Mouse (Mus musculus): ENCODE data around the gene 4932438H23Rik. TPM values are rescaled to one million over a fixed set of nuclear protein-coding genes. Genes with fewer than 3 reads are reported as not detected.

Gene 4932438H23Rik
- polyA plus RNA-seq, 1 experiment from 2014 or later = not detected

GRCm38 (mm10) chr16:91042640-91043039 lies 52.3 kb downstream of the 4932438H23Rik start:
- H3K4me3 ChIP-seq = peak overlapping the region; percentile 82
- H3K27ac ChIP-seq = no peak overlapping the region
- WGBS = 74% methylated on average over 1 of the region's 1 CpGs
- no peaks in the 10 kb centered on the region for H3K27me3 ChIP-seq (ENCODE audit: low read depth, poor library complexity, severe bottlenecking)
- peaks cover 41% of the 10 kb centered on the region for H3K36me3 ChIP-seq
- no peaks in the 10 kb centered on the region for H3K9me3 ChIP-seq (replicated peaks)
- DNase-seq (ENCODE audit: low spot score) = no peak
- H3K4me1 ChIP-seq = peaks cover 15% of the 10 kb centered on the region

GRCm38 (mm10) chr16:91035866-91036265 lies 59.1 kb downstream of the 4932438H23Rik start:
- Histone ChIP-seq H3K36me3 (peaks cover 96% of the 10 kb centered on the region), H3K27me3 (ENCODE audit: low read depth, poor library complexity, severe bottlenecking) (no peaks in the 10 kb centered on the region), H3K27ac (no peak overlapping the region), H3K9me3 (replicated peaks) (no peaks in the 10 kb centered on the region), H3K4me1 (no peaks in the 10 kb centered on the region), H3K4me3 (no peak overlapping the region)
- no peak for DNase-seq (ENCODE audit: low spot score)
- WGBS = 91% methylated on average over 10 of the region's 10 CpGs

- 94% methylated on average over 4 of the region's 4 CpGs for WGBS
- no peaks in the 10 kb centered on the region for H3K27me3 ChIP-seq (ENCODE audit: low read depth, poor library complexity, severe bottlenecking)
- H3K9me3 ChIP-seq (replicated peaks) = no peaks in the 10 kb centered on the region
- peaks cover 97% of the 10 kb centered on the region for H3K36me3 ChIP-seq
- no peak overlapping the region for H3K4me3 ChIP-seq
- no peaks in the 10 kb centered on the region for H3K4me1 ChIP-seq
- no peak for DNase-seq (ENCODE audit: low spot score)
- no peak overlapping the region for H3K27ac ChIP-seq
Observed at GRCm38 (mm10) chr16:91030751-91031150, 64.2 kb downstream of the 4932438H23Rik start.

- Histone ChIP-seq H3K9me3 (replicated peaks) (no peaks in the 10 kb centered on the region), H3K4me1 (no peaks in the 10 kb centered on the region), H3K4me3 (no peak overlapping the region), H3K27me3 (ENCODE audit: low read depth, poor library complexity, severe bottlenecking) (no peaks in the 10 kb centered on the region), H3K36me3 (peaks cover 99% of the 10 kb centered on the region), H3K27ac (no peak overlapping the region)
- no peak for DNase-seq (ENCODE audit: low spot score)
- 95% methylated on average over 2 of the region's 2 CpGs for WGBS
Observed at GRCm38 (mm10) chr16:91029901-91030300, 65.0 kb downstream of the 4932438H23Rik start.

GRCm38 (mm10) chr16:91029161-91029743 lies 65.7 kb downstream of the 4932438H23Rik start:
- DNase-seq (ENCODE audit: low spot score) = no peak
- no peak overlapping the region for H3K27ac ChIP-seq
- H3K4me1 ChIP-seq = no peaks in the 10 kb centered on the region
- 92% methylated on average over 8 of the region's 8 CpGs for WGBS
- no peaks in the 10 kb centered on the region for H3K27me3 ChIP-seq (ENCODE audit: low read depth, poor library complexity, severe bottlenecking)
- H3K36me3 ChIP-seq = peaks cover 99% of the 10 kb centered on the region
- no peak overlapping the region for H3K4me3 ChIP-seq
- H3K9me3 ChIP-seq (replicated peaks) = no peaks in the 10 kb centered on the region

- no peak overlapping the region for H3K4me3 ChIP-seq
- no peaks in the 10 kb centered on the region for H3K27me3 ChIP-seq (ENCODE audit: low read depth, poor library complexity, severe bottlenecking)
- no peaks in the 10 kb centered on the region for H3K9me3 ChIP-seq (replicated peaks)
- H3K27ac ChIP-seq = no peak overlapping the region
- WGBS = 93% methylated on average over 4 of the region's 4 CpGs
- no peaks in the 10 kb centered on the region for H3K4me1 ChIP-seq
- H3K36me3 ChIP-seq = peaks cover 99% of the 10 kb centered on the region
- DNase-seq (ENCODE audit: low spot score) = no peak
Observed at GRCm38 (mm10) chr16:91026290-91026689, 68.6 kb downstream of the 4932438H23Rik start.

GRCm38 (mm10) chr16:91023384-91023783 lies 71.5 kb downstream of the 4932438H23Rik start:
- WGBS = 97% methylated on average over 1 of the region's 1 CpGs
- H3K9me3 ChIP-seq (replicated peaks) = no peaks in the 10 kb centered on the region
- H3K36me3 ChIP-seq = peaks cover 99% of the 10 kb centered on the region
- no peaks in the 10 kb centered on the region for H3K4me1 ChIP-seq
- no peaks in the 10 kb centered on the region for H3K27me3 ChIP-seq (ENCODE audit: low read depth, poor library complexity, severe bottlenecking)
- H3K27ac ChIP-seq = no peak overlapping the region
- no peak overlapping the region for H3K4me3 ChIP-seq
- DNase-seq (ENCODE audit: low spot score) = peak; percentile 48

GRCm38 (mm10) chr16:91020842-91021483 lies 74.0 kb downstream of the 4932438H23Rik start:
- peaks cover 98% of the 10 kb centered on the region for H3K36me3 ChIP-seq
- H3K4me1 ChIP-seq = no peaks in the 10 kb centered on the region
- no peaks in the 10 kb centered on the region for H3K27me3 ChIP-seq (ENCODE audit: low read depth, poor library complexity, severe bottlenecking)
- DNase-seq (ENCODE audit: low spot score) = no peak
- no peaks in the 10 kb centered on the region for H3K9me3 ChIP-seq (replicated peaks)
- no peak overlapping the region for H3K4me3 ChIP-seq
- no peak overlapping the region for H3K27ac ChIP-seq
- 92% methylated on average over 10 of the region's 10 CpGs for WGBS

- no peaks in the 10 kb centered on the region for H3K9me3 ChIP-seq (replicated peaks)
- H3K4me1 ChIP-seq = no peaks in the 10 kb centered on the region
- no peak overlapping the region for H3K27ac ChIP-seq
- H3K27me3 ChIP-seq (ENCODE audit: low read depth, poor library complexity, severe bottlenecking) = no peaks in the 10 kb centered on the region
- no peak overlapping the region for H3K4me3 ChIP-seq
- peaks cover 98% of the 10 kb centered on the region for H3K36me3 ChIP-seq
- 97% methylated on average over 4 of the region's 4 CpGs for WGBS
- DNase-seq (ENCODE audit: low spot score) = no peak
Observed at GRCm38 (mm10) chr16:91019476-91019875, 75.4 kb downstream of the 4932438H23Rik start.

GRCm38 (mm10) chr16:91015761-91016160 lies 79.2 kb downstream of the 4932438H23Rik start:
- H3K4me1 ChIP-seq = peaks cover 5% of the 10 kb centered on the region; the same call in 1 of the 2 replicates
- WGBS = 93% methylated on average over 4 of the region's 4 CpGs
- H3K9me3 ChIP-seq (replicated peaks) = no peaks in the 10 kb centered on the region
- DNase-seq (ENCODE audit: low spot score) = no peak
- H3K4me3 ChIP-seq = no peak overlapping the region
- H3K36me3 ChIP-seq = peaks cover 74% of the 10 kb centered on the region
- H3K27me3 ChIP-seq (ENCODE audit: low read depth, poor library complexity, severe bottlenecking) = no peaks in the 10 kb centered on the region
- H3K27ac ChIP-seq = no peak overlapping the region

GRCm38 (mm10) chr16:91011847-91012246 lies 83.1 kb downstream of the 4932438H23Rik start:
- Histone ChIP-seq H3K4me1 (peaks cover 12% of the 10 kb centered on the region), H3K4me3 (peak overlapping the region; percentile 72), H3K36me3 (peaks cover 35% of the 10 kb centered on the region), H3K9me3 (replicated peaks) (no peaks in the 10 kb centered on the region), H3K27ac (no peak overlapping the region), H3K27me3 (ENCODE audit: low read depth, poor library complexity, severe bottlenecking) (no peaks in the 10 kb centered on the region)
- WGBS = 51% methylated on average over 3 of the region's 3 CpGs
- no peak for DNase-seq (ENCODE audit: low spot score)

GRCm38 (mm10) chr16:91011021-91011683 lies 83.8 kb downstream of the 4932438H23Rik start, which contains the start of gene Synj1:
Synj1 (minus strand) TSS chr16:91011308.
- WGBS = under 1% methylated on average over 66 of the region's 66 CpGs
- Histone ChIP-seq H3K4me1 (peaks cover 12% of the 10 kb centered on the region), H3K36me3 (peaks cover 29% of the 10 kb centered on the region), H3K4me3 (peak within 1 kb of the TSS; percentile 72), H3K9me3 (replicated peaks) (no peaks in the 10 kb centered on the region), H3K27me3 (ENCODE audit: low read depth, poor library complexity, severe bottlenecking) (no peaks in the 10 kb centered on the region), H3K27ac (peak within 1 kb of the TSS; percentile 86)
- peak; percentile 93 for DNase-seq (ENCODE audit: low spot score)

- DNase-seq (ENCODE audit: low spot score) = no peak
Observed at GRCm38 (mm10) chr16:91010581-91011020, 84.3 kb downstream of the 4932438H23Rik start.

More at GRCm38 (mm10) chr16:91010581-91011020, 84.3 kb downstream of the 4932438H23Rik start:
- no peaks in the 10 kb centered on the region for H3K27me3 ChIP-seq (ENCODE audit: low read depth, poor library complexity, severe bottlenecking)
- H3K4me3 ChIP-seq = peak overlapping the region; percentile 72
- H3K36me3 ChIP-seq = peaks cover 24% of the 10 kb centered on the region
- WGBS = under 1% methylated on average over 42 of the region's 42 CpGs
- no peaks in the 10 kb centered on the region for H3K9me3 ChIP-seq (replicated peaks)
- H3K4me1 ChIP-seq = peaks cover 12% of the 10 kb centered on the region
- H3K27ac ChIP-seq = peak overlapping the region; percentile 86
